Mouse (Mus musculus) limb, embryonic 14.5 days (tissue): Measurements from ENCODE around the gene Tmco2. TPM values are rescaled to one million over a fixed set of nuclear protein-coding genes. Genes with fewer than 3 reads are reported as not detected.
"Not testable (repeated sequence)": the region's sequence is repeated elsewhere in the genome, so short reads cannot be mapped to it uniquely, and the experiment has no call there.

Source experiments
- ATAC-seq: fragments of 200-750 bp; cut with Nextera tagmentation; 2 replicates; pipeline ENCODE4 v1.8.0; 2017; ENCODE audit warnings: low read depth, moderate number of reproducible peaks, moderate TSS enrichment; ENCODE audit not compliant: low FRiP score
- DNase-seq: peaks from one replicate; pipeline ENCODE4 v3.0.0-alpha.2; 2015; ENCODE audit warnings: low spot score
- H3K27ac ChIP-seq: fragments of 300-500 bp; sonication (generic); replicated peaks from 2 replicates; pipeline ENCODE4 v1.5.1; 2014; ENCODE audit warnings: low read depth, mild to moderate bottlenecking, low read length, moderate library complexity, mixed read lengths
- H3K27me3 ChIP-seq: fragments of 300-500 bp; sonication (generic); 2 replicates; pipeline ENCODE4 v1.6.1; 2014; ENCODE audit warnings: low read length, mixed read lengths; ENCODE audit not compliant: control insufficient read depth, insufficient read depth
- H3K36me3 ChIP-seq: fragments of 300-500 bp; sonication (generic); 2 replicates; pipeline ENCODE4 v1.6.1; 2014; ENCODE audit warnings: mild to moderate bottlenecking, low read length, moderate library complexity, mixed read lengths; ENCODE audit not compliant: control insufficient read depth, insufficient read depth
- H3K4me1 ChIP-seq: fragments of 300-500 bp; sonication (generic); 2 replicates; pipeline ENCODE4 v1.6.1; 2014; ENCODE audit warnings: antibody characterized with exemption, low read length, mixed read lengths; ENCODE audit not compliant: control insufficient read depth, insufficient read depth
- H3K4me2 ChIP-seq: fragments of 300-500 bp; sonication (generic); replicated peaks from 2 replicates; pipeline ENCODE4 v1.6.1; 2014; ENCODE audit warnings: low read depth, mild to moderate bottlenecking, low read length, moderate library complexity; ENCODE audit not compliant: severe bottlenecking
- H3K4me3 ChIP-seq: fragments of 300-500 bp; sonication (generic); replicated peaks from 2 replicates; pipeline ENCODE4 v1.5.1; 2014; ENCODE audit warnings: low read length
- H3K9ac ChIP-seq: fragments of 300-500 bp; sonication (generic); 2 replicates; pipeline ENCODE4 v1.6.1; 2014; ENCODE audit warnings: mild to moderate bottlenecking, low read depth, low read length, moderate library complexity; ENCODE audit not compliant: severe bottlenecking
- H3K9me3 ChIP-seq: fragments of 300-500 bp; sonication (generic); 2 replicates; pipeline ENCODE4 v1.6.1; 2016; ENCODE audit warnings: low read length; ENCODE audit not compliant: control insufficient read depth
- POLR2A ChIP-seq: fragments of 200-500 bp; IDR thresholded peaks from 2 replicates; pipeline ENCODE4 v1.8.0; 2012; ENCODE audit warnings: inconsistent platforms, mild to moderate bottlenecking, moderate library complexity, borderline replicate concordance; ENCODE audit not compliant: insufficient read depth, insufficient read length; ENCODE audit errors: extremely low read depth
- WGBS: fragments of 180-500 bp; shearing (Covaris S2); extraction: QIAGEN DNeasy Blood & Tissue Kit; methylation state at CpG from one replicate; pipeline ENCODE4 v1.1.7; 2014; 5-methylcytosine and 5-hydroxymethylcytosine counted together
- polyA plus RNA-seq, 2 experiments: library from polyadenylated mRNA; depleted of rRNA in 1 of 2; stranded (reverse) in 1 of 2; unstranded in 1 of 2; fragments of >200 nt; fragmentation: Nextera tagmentation in 1 of 2; extraction: Ambion mirVana in 1 of 2; gene quantifications; 2 replicates each; pipeline versions ENCODE4 v1.2.1 to v1.2.3; 2012 to 2014

Tmco2 gene
- polyA plus RNA-seq, 2 experiments, result not detected

DNA sequence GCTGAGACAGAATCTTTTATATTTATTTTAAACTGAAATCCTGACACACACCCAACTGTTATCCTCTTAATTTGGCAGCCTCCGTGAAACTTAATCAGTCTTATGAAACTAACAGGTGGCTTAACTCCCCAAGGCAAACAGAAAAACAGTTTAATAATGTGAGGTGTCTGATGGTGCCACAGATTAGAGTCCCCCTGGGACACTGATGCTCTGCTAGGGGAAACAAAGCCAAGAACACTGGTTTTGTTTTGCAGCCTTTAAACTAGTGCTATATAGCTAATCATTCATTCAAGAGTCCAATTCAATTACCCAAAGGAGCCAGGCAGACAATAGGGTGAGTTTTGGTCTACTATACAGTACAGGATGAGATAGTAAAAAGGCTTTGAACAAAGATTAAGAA, 28.6 kb downstream of the Tmco2 start:
- no peak for TF ChIP-seq POLR2A
- ATAC-seq, result no peak
- H3K27me3 ChIP-seq, result no peaks in the 10 kb centered on the region
- H3K4me1 ChIP-seq, result no peaks in the 10 kb centered on the region
- H3K9me3 ChIP-seq, result no peaks in the 10 kb centered on the region
- H3K9ac ChIP-seq, result no peak overlapping the region
- H3K4me2 ChIP-seq, result no peak overlapping the region
- DNase-seq, result no peak
- H3K4me3 ChIP-seq, result no peak overlapping the region
- H3K36me3 ChIP-seq, result peaks cover 76% of the 10 kb centered on the region
- no peak overlapping the region for H3K27ac ChIP-seq
- WGBS, result 88% methylated on average over 1 of the region's 1 CpGs

DNA sequence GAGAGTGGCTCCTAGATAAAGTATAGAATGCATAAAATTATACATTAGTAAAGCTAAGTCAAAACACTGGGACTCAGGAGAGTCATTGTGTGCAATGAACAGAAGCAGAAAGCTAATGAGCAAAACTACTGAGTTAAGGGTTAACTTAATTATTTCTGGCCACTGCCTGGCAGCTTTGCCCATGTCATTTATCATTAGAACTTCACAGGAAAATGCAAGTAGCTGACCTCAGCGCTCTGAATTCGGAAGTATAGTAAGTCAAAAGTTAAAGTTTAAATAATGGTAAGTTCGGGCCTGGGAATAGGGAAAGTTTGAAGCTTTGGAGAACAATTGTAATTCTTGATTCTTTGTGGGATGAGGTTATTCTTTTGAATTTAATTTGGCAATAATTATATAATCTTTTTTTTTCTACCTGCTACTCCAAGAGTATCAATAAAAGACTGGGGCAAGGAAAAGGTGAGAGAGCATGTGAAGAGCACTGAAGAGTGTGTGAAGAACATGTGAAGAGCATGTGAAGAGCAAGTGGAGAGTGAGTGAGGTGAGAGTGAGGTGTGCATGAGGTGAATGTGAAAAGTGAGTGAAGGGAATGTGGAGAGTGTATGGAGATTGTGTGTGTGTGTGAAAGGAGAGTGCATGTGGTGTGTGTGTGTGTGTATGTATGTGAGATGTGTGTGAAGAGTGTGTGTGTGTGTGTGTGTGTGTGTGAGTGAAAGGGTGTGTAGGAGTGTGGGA, 30.9 kb downstream of the Tmco2 start:
- H3K4me3 ChIP-seq, result no peak overlapping the region
- DNase-seq (no peak), ATAC-seq (no peak)
- no peaks in the 10 kb centered on the region for H3K9me3 ChIP-seq
- no peaks in the 10 kb centered on the region for H3K27me3 ChIP-seq
- 84% methylated on average over 3 of the region's 3 CpGs for WGBS
- H3K4me2 ChIP-seq, result no peak overlapping the region
- no peaks in the 10 kb centered on the region for H3K4me1 ChIP-seq
- no peak overlapping the region for H3K9ac ChIP-seq
- no peak for TF ChIP-seq POLR2A
- H3K27ac ChIP-seq, result no peak overlapping the region
- H3K36me3 ChIP-seq, result peaks cover 77% of the 10 kb centered on the region

DNA sequence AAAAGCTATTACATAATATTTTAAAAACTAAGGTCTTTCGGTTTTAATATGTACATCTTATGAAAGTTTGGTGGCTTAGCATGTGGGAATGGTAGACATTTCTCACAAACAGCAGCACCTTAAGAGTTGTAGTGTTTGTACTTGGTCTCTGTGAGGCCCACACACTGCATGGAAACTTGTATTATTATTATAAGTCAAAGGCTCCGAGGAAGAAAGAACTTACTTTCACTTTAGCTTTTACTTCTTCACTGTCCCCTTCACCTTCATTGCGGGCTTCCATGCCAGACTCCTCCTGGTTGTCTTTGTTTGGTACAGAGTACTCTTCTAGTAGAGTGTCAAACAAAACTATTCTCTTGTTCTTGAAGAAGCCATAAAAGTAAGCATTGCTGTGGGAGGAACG, 34.8 kb downstream of the Tmco2 start:
- Histone ChIP-seq H3K4me2 (no peak overlapping the region), H3K4me1 (no peaks in the 10 kb centered on the region), H3K27me3 (no peaks in the 10 kb centered on the region), H3K36me3 (peaks cover 58% of the 10 kb centered on the region), H3K4me3 (no peak overlapping the region), H3K9ac (no peak overlapping the region), H3K9me3 (no peaks in the 10 kb centered on the region), H3K27ac (no peak overlapping the region)
- ATAC-seq (no peak), DNase-seq (no peak)
- WGBS, result 89% methylated on average over 4 of the region's 4 CpGs
- TF ChIP-seq POLR2A, result no peak

DNA sequence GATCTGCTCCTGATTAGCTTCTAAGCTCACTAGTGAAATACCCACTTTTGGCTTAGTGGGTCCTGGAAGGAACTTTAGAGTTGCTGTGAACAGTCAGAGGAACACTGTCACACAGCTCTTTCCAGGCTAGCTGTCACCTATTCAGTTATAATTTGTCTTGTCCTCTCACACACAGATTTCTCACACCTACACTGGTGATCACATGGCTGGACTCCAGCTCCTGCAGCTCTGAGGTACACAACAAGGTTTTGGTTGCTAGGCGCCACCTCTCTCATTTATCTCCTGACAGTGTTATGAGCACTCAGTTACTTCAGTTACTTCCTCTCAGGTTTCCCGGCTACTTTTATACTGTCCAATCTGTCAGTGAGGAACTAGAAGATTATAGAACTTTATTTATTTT, 43.7 kb downstream of the Tmco2 start:
- DNase-seq (no peak), ATAC-seq (no peak)
- Histone ChIP-seq H3K4me3 (no peak overlapping the region), H3K27ac (no peak overlapping the region), H3K4me2 (no peak overlapping the region), H3K36me3 (peaks cover 63% of the 10 kb centered on the region), H3K9ac (no peak overlapping the region), H3K9me3 (no peaks in the 10 kb centered on the region), H3K27me3 (no peaks in the 10 kb centered on the region), H3K4me1 (no peaks in the 10 kb centered on the region)
- WGBS, result 84% methylated on average over 2 of the region's 2 CpGs
- TF ChIP-seq POLR2A, result no peak

DNA sequence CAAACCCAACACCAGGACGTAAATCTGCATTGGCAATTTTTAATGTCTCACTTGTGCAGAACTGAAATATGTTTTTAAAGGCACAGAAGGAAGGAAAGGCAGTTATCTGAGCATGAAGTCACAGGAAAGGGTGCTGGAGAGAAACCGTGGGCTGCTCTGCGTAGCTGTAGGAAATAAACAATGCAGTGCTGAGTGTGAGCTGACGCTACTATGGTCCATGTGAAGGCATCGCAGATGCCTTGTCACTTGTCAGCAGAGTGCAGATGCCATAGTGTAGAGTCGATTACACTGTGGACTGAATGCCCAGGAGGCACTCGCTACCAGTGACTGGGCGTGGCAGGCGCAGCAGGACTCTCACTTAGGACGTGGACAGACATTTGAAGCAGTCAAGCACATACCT, 49.8 kb downstream of the Tmco2 start:
- WGBS, result 91% methylated on average over 9 of the region's 10 CpGs
- ATAC-seq, DNase-seq, H3K9me3 ChIP-seq, H3K27me3 ChIP-seq, H3K4me3 ChIP-seq, H3K27ac ChIP-seq, H3K9ac ChIP-seq, H3K4me2 ChIP-seq, H3K4me1 ChIP-seq: not testable (repeated sequence)
- peaks cover 35% of the 10 kb centered on the region for H3K36me3 ChIP-seq

DNA sequence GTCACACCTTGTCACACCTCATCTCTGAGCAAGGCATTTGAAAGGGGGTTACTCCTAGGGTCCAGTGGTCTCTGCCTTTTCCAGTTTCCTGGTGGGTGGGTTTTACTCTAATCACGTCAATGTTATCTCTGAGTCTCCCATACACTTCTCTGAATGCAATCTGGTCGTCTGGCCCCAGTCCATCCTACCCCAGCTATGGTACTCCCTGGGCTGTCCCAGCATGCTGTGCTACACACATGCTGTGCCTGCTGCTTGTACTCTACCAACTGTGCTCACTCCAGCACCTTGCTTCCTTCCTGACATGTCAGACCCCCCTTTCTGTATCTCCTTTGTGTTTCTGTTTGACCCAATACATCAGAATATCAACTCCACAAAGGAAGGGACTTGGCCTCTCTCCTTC, 52.0 kb downstream of the Tmco2 start:
- Histone ChIP-seq H3K4me1 (no peaks in the 10 kb centered on the region), H3K36me3 (peaks cover 38% of the 10 kb centered on the region), H3K4me3 (no peak overlapping the region), H3K9me3 (no peaks in the 10 kb centered on the region), H3K27me3 (no peaks in the 10 kb centered on the region), H3K27ac (no peak overlapping the region), H3K4me2 (no peak overlapping the region), H3K9ac (no peak overlapping the region)
- TF ChIP-seq POLR2A, result no peak
- no peak for DNase-seq
- 79% methylated on average over 2 of the region's 2 CpGs for WGBS
- ATAC-seq, result no peak
